Mouse (Mus musculus) inflammation-experienced regulatory T-cells, adult 16 weeks (primary cell): ENCODE results near the gene Gm16485. TPM values are rescaled to one million over a fixed set of nuclear protein-coding genes. Genes with fewer than 3 reads are reported as not detected.

Experiments
- polyA plus RNA-seq: library from polyadenylated mRNA; unstranded; fragments of 100-300 nt; shearing (Covaris generic); gene quantifications from one replicate; pipeline ENCODE4 v1.2.1, GENCODE M21; 2017

Gm16485 gene
- not detected for polyA plus RNA-seq

GRCm38 (mm10) chr9:8971491-8971890 is at the start of gene Gm16485:
Gene Gm16485, plus strand, starts transcription at chr9:8971791.

Other genes starting within 250 kb of the Gm16485 start
- gene Pgr, start 72.0 kb upstream of the Gm16485 start, polyA plus RNA-seq = not detected